Mouse (Mus musculus): ENCODE data around the gene 1810062G17Rik. TPM values are rescaled to one million over a fixed set of nuclear protein-coding genes. Genes with fewer than 3 reads are reported as not detected.

The 1810062G17Rik gene
- polyA plus RNA-seq, 2 experiments = 2.0 TPM

GRCm38 (mm10) chr3:36482940-36483339, 7.2 kb downstream of the 1810062G17Rik start:
- Histone ChIP-seq H3K36me3 (ENCODE audit: control insufficient read depth, insufficient read depth, low read length) (no peaks in the 10 kb centered on the region), H3K9me3 (ENCODE audit: control insufficient read depth, low read length) (no peaks in the 10 kb centered on the region), H3K4me1 (ENCODE audit: control insufficient read depth, insufficient read depth, low read length) (peaks cover 24% of the 10 kb centered on the region), H3K27ac (replicated peaks; ENCODE audit: low read depth, low read length) (no peak overlapping the region), H3K4me3 (replicated peaks; ENCODE audit: low read length) (no peak overlapping the region), H3K9ac (ENCODE audit: low read depth, low read length, severe bottlenecking) (peak overlapping the region; percentile 34; the same call in 1 of the 2 replicates), H3K4me2 (replicated peaks; ENCODE audit: low read depth, low read length, severe bottlenecking) (no peak overlapping the region; the same call in 1 of the 2 replicates), H3K27me3 (ENCODE audit: control insufficient read depth, insufficient read depth, low read length) (no peaks in the 10 kb centered on the region)
- ATAC-seq (ENCODE audit: low FRiP score, low read depth) = no peak
- DNase-seq (ENCODE audit: low spot score) = no peak
- 23% methylated on average over 9 of the region's 9 CpGs for WGBS
- no peak for TF ChIP-seq POLR2A (IDR thresholded peaks at IDR 0.05; ENCODE audit: borderline replicate concordance, extremely low read depth, insufficient read depth, insufficient read length)

GRCm38 (mm10) chr3:36484292-36484691, 8.6 kb downstream of the 1810062G17Rik start:
- Histone ChIP-seq H3K27ac (replicated peaks; ENCODE audit: low read depth, low read length) (no peak overlapping the region), H3K9me3 (ENCODE audit: control insufficient read depth, low read length) (no peaks in the 10 kb centered on the region)

GRCm38 (mm10) chr3:36486176-36486575, 10.4 kb downstream of the 1810062G17Rik start:
- H3K9ac ChIP-seq (ENCODE audit: low read depth, low read length, severe bottlenecking) = no peak overlapping the region
- no peaks in the 10 kb centered on the region for H3K27me3 ChIP-seq (ENCODE audit: control insufficient read depth, insufficient read depth, low read length)
- DNase-seq (ENCODE audit: low spot score) = no peak
- peaks cover 24% of the 10 kb centered on the region for H3K4me1 ChIP-seq (ENCODE audit: control insufficient read depth, insufficient read depth, low read length)
- ATAC-seq (ENCODE audit: low FRiP score, low read depth) = no peak
- H3K4me2 ChIP-seq (replicated peaks; ENCODE audit: low read depth, low read length, severe bottlenecking) = no peak overlapping the region
- no peak for TF ChIP-seq POLR2A (IDR thresholded peaks at IDR 0.05; ENCODE audit: borderline replicate concordance, extremely low read depth, insufficient read depth, insufficient read length)
- no peaks in the 10 kb centered on the region for H3K36me3 ChIP-seq (ENCODE audit: control insufficient read depth, insufficient read depth, low read length)
- 60% methylated on average over 6 of the region's 6 CpGs for WGBS
- H3K27ac ChIP-seq (replicated peaks; ENCODE audit: low read depth, low read length) = no peak overlapping the region
- no peaks in the 10 kb centered on the region for H3K9me3 ChIP-seq (ENCODE audit: control insufficient read depth, low read length)
- no peak overlapping the region for H3K4me3 ChIP-seq (replicated peaks; ENCODE audit: low read length)

More at GRCm38 (mm10) chr3:36484292-36484691, 8.6 kb downstream of the 1810062G17Rik start:
- WGBS = 45% methylated on average over 4 of the region's 4 CpGs
- Histone ChIP-seq H3K4me3 (replicated peaks; ENCODE audit: low read length) (no peak overlapping the region), H3K4me2 (replicated peaks; ENCODE audit: low read depth, low read length, severe bottlenecking) (no peak overlapping the region), H3K36me3 (ENCODE audit: control insufficient read depth, insufficient read depth, low read length) (no peaks in the 10 kb centered on the region), H3K4me1 (ENCODE audit: control insufficient read depth, insufficient read depth, low read length) (peaks cover 24% of the 10 kb centered on the region), H3K27me3 (ENCODE audit: control insufficient read depth, insufficient read depth, low read length) (no peaks in the 10 kb centered on the region), H3K9ac (ENCODE audit: low read depth, low read length, severe bottlenecking) (no peak overlapping the region)
- ATAC-seq (ENCODE audit: low FRiP score, low read depth) (no peak), DNase-seq (ENCODE audit: low spot score) (no peak)
- TF ChIP-seq POLR2A (IDR thresholded peaks at IDR 0.05; ENCODE audit: borderline replicate concordance, extremely low read depth, insufficient read depth, insufficient read length) = no peak

DNA sequence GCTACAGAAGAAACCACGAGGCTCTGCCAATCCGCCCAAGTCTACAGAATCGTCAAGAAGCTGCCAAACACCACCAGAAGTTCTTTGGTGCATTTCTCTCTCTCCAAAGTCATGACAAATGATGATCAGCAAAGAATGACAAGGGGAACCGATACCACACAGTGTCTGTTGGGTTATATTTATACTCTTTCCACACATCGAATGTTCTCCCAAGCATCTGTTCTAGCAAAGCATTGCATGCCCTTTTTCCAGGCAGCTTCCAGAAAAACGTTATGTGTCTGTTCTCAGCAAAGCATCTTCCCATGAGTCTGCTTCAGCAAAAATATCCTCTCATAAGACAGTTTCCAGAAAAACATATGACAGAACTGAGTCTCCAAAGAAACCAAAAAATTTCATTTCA, 11.1 kb downstream of the 1810062G17Rik start:
- no peak overlapping the region for H3K4me2 ChIP-seq (replicated peaks; ENCODE audit: low read depth, low read length, severe bottlenecking)
- H3K4me1 ChIP-seq (ENCODE audit: control insufficient read depth, insufficient read depth, low read length) = peaks cover 21% of the 10 kb centered on the region
- TF ChIP-seq POLR2A (IDR thresholded peaks at IDR 0.05; ENCODE audit: borderline replicate concordance, extremely low read depth, insufficient read depth, insufficient read length) = no peak
- no peak overlapping the region for H3K9ac ChIP-seq (ENCODE audit: low read depth, low read length, severe bottlenecking)
- ATAC-seq (ENCODE audit: low FRiP score, low read depth) = no peak
- no peak overlapping the region for H3K4me3 ChIP-seq (replicated peaks; ENCODE audit: low read length)
- no peaks in the 10 kb centered on the region for H3K27me3 ChIP-seq (ENCODE audit: control insufficient read depth, insufficient read depth, low read length)
- H3K27ac ChIP-seq (replicated peaks; ENCODE audit: low read depth, low read length) = no peak overlapping the region
- no peaks in the 10 kb centered on the region for H3K9me3 ChIP-seq (ENCODE audit: control insufficient read depth, low read length)
- H3K36me3 ChIP-seq (ENCODE audit: control insufficient read depth, insufficient read depth, low read length) = no peaks in the 10 kb centered on the region
- DNase-seq (ENCODE audit: low spot score) = no peak
- 92% methylated on average over 6 of the region's 6 CpGs for WGBS

- WGBS = 65% methylated on average over 1 of the region's 1 CpGs
- no peak overlapping the region for H3K4me2 ChIP-seq (replicated peaks; ENCODE audit: low read depth, low read length, severe bottlenecking)
- H3K27ac ChIP-seq (replicated peaks; ENCODE audit: low read depth, low read length) = no peak overlapping the region
- DNase-seq (ENCODE audit: low spot score) (no peak), ATAC-seq (ENCODE audit: low FRiP score, low read depth) (no peak)
- no peaks in the 10 kb centered on the region for H3K36me3 ChIP-seq (ENCODE audit: control insufficient read depth, insufficient read depth, low read length)
- peaks cover 8% of the 10 kb centered on the region for H3K4me1 ChIP-seq (ENCODE audit: control insufficient read depth, insufficient read depth, low read length)
- TF ChIP-seq POLR2A (IDR thresholded peaks at IDR 0.05; ENCODE audit: borderline replicate concordance, extremely low read depth, insufficient read depth, insufficient read length) = no peak
- H3K4me3 ChIP-seq (replicated peaks; ENCODE audit: low read length) = no peak overlapping the region
- no peaks in the 10 kb centered on the region for H3K9me3 ChIP-seq (ENCODE audit: control insufficient read depth, low read length)
- no peaks in the 10 kb centered on the region for H3K27me3 ChIP-seq (ENCODE audit: control insufficient read depth, insufficient read depth, low read length)
- no peak overlapping the region for H3K9ac ChIP-seq (ENCODE audit: low read depth, low read length, severe bottlenecking)
Observed at GRCm38 (mm10) chr3:36488367-36488766, 12.6 kb downstream of the 1810062G17Rik start.

Data from limb, embryonic 14.5 days (tissue).